Mouse (Mus musculus): ENCODE results near the gene Tfdp2. TPM values are rescaled to one million over a fixed set of nuclear protein-coding genes. Genes with fewer than 3 reads are reported as not detected.
A peak's percentile ranks its signal among the peaks of the same experiment; 100 is the strongest.
"Not testable (repeated sequence)": the region's sequence is repeated elsewhere in the genome, so short reads cannot be mapped to it uniquely, and the experiment has no call there.

The Tfdp2 gene
- total RNA-seq (2021), result 10 to 100 TPM; 40.3 to 42.8 TPM
- long read RNA-seq, experiment 1, full-length matches to known transcripts, result 6 of 28 reads
- long read RNA-seq, experiment 1, partial matches to known transcripts, result 1 of 28 reads
- long read RNA-seq, experiment 1, other reads (novel, unspliced or antisense), result 21 of 28 reads
- long read RNA-seq, experiment 2, full-length matches to known transcripts, result 7 of 74 reads
- long read RNA-seq, experiment 2, partial matches to known transcripts, result 4 of 74 reads
- long read RNA-seq, experiment 2, other reads (novel, unspliced or antisense), result 63 of 74 reads

GRCm38 (mm10) chr9:96195885-96196622 is at the start of gene Tfdp2:
Gene Tfdp2, plus strand, starts transcription at chr9:96196275.
- DNase-seq (ENCODE audit: low spot score), result peak; percentile 90

- DNase-seq (ENCODE audit: low spot score), result no peak
These were observed 43.3 kb upstream of the Tfdp2 start for GRCm38 (mm10) chr9:96152801-96153200.

- DNase-seq (ENCODE audit: low spot score), result no peak
These were observed 37.6 kb upstream of the Tfdp2 start for GRCm38 (mm10) chr9:96158431-96158830.

GRCm38 (mm10) chr9:96159047-96159446 is 37.0 kb upstream of the Tfdp2 start:
- no peak for DNase-seq (ENCODE audit: low spot score)

GRCm38 (mm10) chr9:96160767-96161166 is 35.3 kb upstream of the Tfdp2 start:
- DNase-seq (ENCODE audit: low spot score), result no peak

GRCm38 (mm10) chr9:96162421-96162820 is 33.7 kb upstream of the Tfdp2 start:
- no peak for DNase-seq (ENCODE audit: low spot score)

- DNase-seq (ENCODE audit: low spot score), result no peak
These were observed 32.6 kb upstream of the Tfdp2 start for GRCm38 (mm10) chr9:96163443-96163842.

- not testable (repeated sequence) for DNase-seq (ENCODE audit: low spot score)
These were observed 32.1 kb upstream of the Tfdp2 start for GRCm38 (mm10) chr9:96163983-96164382.

GRCm38 (mm10) chr9:96167168-96167585 is 28.9 kb upstream of the Tfdp2 start:
- DNase-seq (ENCODE audit: low spot score), result peak; percentile 59

- no peak for DNase-seq (ENCODE audit: low spot score)
These were observed 25.5 kb upstream of the Tfdp2 start for GRCm38 (mm10) chr9:96170600-96170999.

- DNase-seq (ENCODE audit: low spot score), result no peak
These were observed 11.2 kb upstream of the Tfdp2 start for GRCm38 (mm10) chr9:96184909-96185308.

- no peak for DNase-seq (ENCODE audit: low spot score)
These were observed 9.4 kb upstream of the Tfdp2 start for GRCm38 (mm10) chr9:96186701-96187100.

GRCm38 (mm10) chr9:96196636-96197181 is 634 bp downstream of the Tfdp2 start:
- DNase-seq (ENCODE audit: low spot score), result peak; percentile 47

GRCm38 (mm10) chr9:96197806-96198205 is 1.7 kb downstream of the Tfdp2 start:
- peak; percentile 71 for DNase-seq (ENCODE audit: low spot score)

- no peak for DNase-seq (ENCODE audit: low spot score)
These were observed 7.6 kb downstream of the Tfdp2 start for GRCm38 (mm10) chr9:96203663-96204062.

- no peak for DNase-seq (ENCODE audit: low spot score)
These were observed 11.4 kb downstream of the Tfdp2 start for GRCm38 (mm10) chr9:96207428-96207827.

- no peak for DNase-seq (ENCODE audit: low spot score)
These were observed 17.1 kb downstream of the Tfdp2 start for GRCm38 (mm10) chr9:96213036-96213645.

- no peak for DNase-seq (ENCODE audit: low spot score)
These were observed 18.1 kb downstream of the Tfdp2 start for GRCm38 (mm10) chr9:96214171-96214570.

- no peak for DNase-seq (ENCODE audit: low spot score)
These were observed 21.2 kb downstream of the Tfdp2 start for GRCm38 (mm10) chr9:96217299-96217698.

GRCm38 (mm10) chr9:96217799-96218198 is 21.7 kb downstream of the Tfdp2 start:
- DNase-seq (ENCODE audit: low spot score), result no peak

- DNase-seq (ENCODE audit: low spot score), result no peak
These were observed 23.1 kb downstream of the Tfdp2 start for GRCm38 (mm10) chr9:96219114-96219669.

- DNase-seq (ENCODE audit: low spot score), result no peak
These were observed 24.3 kb downstream of the Tfdp2 start for GRCm38 (mm10) chr9:96220419-96220818.

Measured in gastrocnemius, adult 18-20 months (tissue).